Mouse (Mus musculus) myocyte (in vitro differentiated cells): ENCODE measurements around the gene A930002H24Rik. TPM values are rescaled to one million over a fixed set of nuclear protein-coding genes. Genes with fewer than 3 reads are reported as not detected.
"Not testable (repeated sequence)": the region's sequence is repeated elsewhere in the genome, so short reads cannot be mapped to it uniquely, and the experiment has no call there.

ENCODE experiments used
- H3K27me3 ChIP-seq: one replicate; pipeline ENCODE4 v1.6.1; 2011; ENCODE audit not compliant: control insufficient read depth, insufficient read depth, insufficient read length
- H3K36me3 ChIP-seq: one replicate; pipeline ENCODE4 v1.6.1; 2011; ENCODE audit not compliant: control insufficient read depth, insufficient read depth
- H3K4me2 ChIP-seq: one replicate; pipeline ENCODE4 v1.6.1; 2011; ENCODE audit warnings: low read depth, control low read depth
- H3K4me3 ChIP-seq: one replicate; pipeline ENCODE4 v1.5.1; 2011; ENCODE audit warnings: mild to moderate bottlenecking, control low read depth, moderate library complexity
- H3K79me2 ChIP-seq: one replicate; pipeline ENCODE4 v1.6.1; 2011; ENCODE audit not compliant: control insufficient read depth, insufficient read depth
- H3ac ChIP-seq: one replicate; pipeline ENCODE4 v1.6.1; 2011; ENCODE audit not compliant: control insufficient read depth, insufficient read length
- CEBPB ChIP-seq: IDR thresholded peaks from 2 replicates; pipeline ENCODE4 v1.6.1; 2011; ENCODE audit warnings: mild to moderate bottlenecking, moderate library complexity; ENCODE audit not compliant: poor library complexity, insufficient read depth, severe bottlenecking
- E2F4 ChIP-seq: IDR thresholded peaks from one replicate; pipeline ENCODE4 v1.6.1; 2011; ENCODE audit warnings: mild to moderate bottlenecking, control low read depth, moderate library complexity; ENCODE audit not compliant: insufficient read depth
- MAX ChIP-seq: IDR thresholded peaks from one replicate; pipeline ENCODE4 v1.6.1; 2011; ENCODE audit warnings: low read depth, mild to moderate bottlenecking, control low read depth
- MYOD1 ChIP-seq, 3 experiments: IDR thresholded peaks; one replicate each; pipeline ENCODE4 v1.6.1; 2011; ENCODE audit warnings: control low read depth in 2 of 3, low read depth in 2 of 3, mild to moderate bottlenecking in 2 of 3, moderate library complexity in 1 of 3; ENCODE audit not compliant: insufficient read length in 2 of 3, control insufficient read depth in 1 of 3
- MYOG ChIP-seq, 3 experiments: IDR thresholded peaks; one replicate each; pipeline ENCODE4 v1.6.1; 2011; ENCODE audit warnings: control low read depth in 2 of 3, low read depth in 2 of 3, mild to moderate bottlenecking in 2 of 3; ENCODE audit not compliant: insufficient read length in 2 of 3, control insufficient read depth in 1 of 3, insufficient read depth in 1 of 3
- POLR2A ChIP-seq: IDR thresholded peaks from one replicate; pipeline ENCODE4 v1.6.1; 2011; ENCODE audit warnings: low read depth, mild to moderate bottlenecking, control low read depth, moderate library complexity; ENCODE audit not compliant: insufficient read length
- POLR2AphosphoS2 ChIP-seq: IDR thresholded peaks from one replicate; pipeline ENCODE4 v1.6.1; 2011; ENCODE audit warnings: low read depth, control low read depth; ENCODE audit not compliant: insufficient read length
- REST ChIP-seq: IDR thresholded peaks from one replicate; pipeline ENCODE4 v1.6.1; 2011; ENCODE audit warnings: mild to moderate bottlenecking, control low read depth, moderate library complexity; ENCODE audit not compliant: insufficient read depth, insufficient read length
- SRF ChIP-seq: IDR thresholded peaks from one replicate; pipeline ENCODE4 v1.6.1; 2011; ENCODE audit warnings: low read depth; ENCODE audit not compliant: control insufficient read depth, insufficient read length
- TCF12 ChIP-seq: IDR thresholded peaks from one replicate; pipeline ENCODE4 v1.6.1; 2011; ENCODE audit warnings: mild to moderate bottlenecking, control low read depth; ENCODE audit not compliant: poor library complexity, insufficient read depth, severe bottlenecking
- TCF3 ChIP-seq: IDR thresholded peaks from one replicate; pipeline ENCODE4 v1.6.1; 2011; ENCODE audit warnings: low read depth, control low read depth; ENCODE audit not compliant: insufficient read length
- USF1 ChIP-seq: IDR thresholded peaks from one replicate; pipeline ENCODE4 v1.6.1; 2011; ENCODE audit warnings: low read depth, mild to moderate bottlenecking, control low read depth, moderate library complexity
- polyA plus RNA-seq: library from polyadenylated mRNA; unstranded; fragments of >200 nt; fragmentation: generic; extraction: Trizol; gene quantifications from one replicate; pipeline ENCODE4 v1.2.1, GENCODE M21; 2012; ENCODE audit warnings: missing spikeins

Gene A930002H24Rik
- polyA plus RNA-seq, 1 experiment: 1.6 TPM

DNA sequence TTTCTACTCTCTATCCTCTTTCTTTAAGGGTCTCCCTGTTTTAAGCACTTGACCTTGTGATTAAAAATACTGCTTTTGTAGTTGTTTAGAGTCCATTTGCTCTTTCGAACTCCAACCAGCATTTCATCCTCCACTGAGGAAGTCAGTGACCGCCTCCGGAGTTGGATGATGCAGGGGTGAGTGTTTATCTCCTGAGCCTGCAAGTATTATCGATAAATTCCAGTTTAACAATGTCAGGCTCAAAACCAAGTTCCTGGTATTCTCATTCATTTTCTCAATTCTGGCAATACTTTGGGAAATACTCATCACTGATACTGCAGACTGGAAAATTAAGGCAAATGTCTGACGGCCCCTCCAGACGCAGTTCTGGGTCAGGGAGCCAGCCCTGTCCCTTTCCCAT is 14.4 kb downstream of the A930002H24Rik start:
- H3ac ChIP-seq: no peak overlapping the region
- H3K36me3 ChIP-seq: no peaks in the 10 kb centered on the region
- TF ChIP-seq MYOD1 (IDR thresholded peaks at IDR 0.05; ENCODE audit: control insufficient read depth in 1 of 3, insufficient read length in 2 of 3, low read depth in 2 of 3): no peak
- TF ChIP-seq MYOG (IDR thresholded peaks at IDR 0.05; ENCODE audit: control insufficient read depth in 1 of 3, insufficient read depth in 1 of 3, insufficient read length in 2 of 3, low read depth in 2 of 3): no peak
- no peak for TF ChIP-seq POLR2AphosphoS2
- TF ChIP-seq REST: no peak
- no peak for TF ChIP-seq TCF12
- no peak for TF ChIP-seq MAX
- TF ChIP-seq E2F4: no peak
- TF ChIP-seq TCF3: no peak
- TF ChIP-seq CEBPB: no peak
- no peak for TF ChIP-seq POLR2A
- no peak for TF ChIP-seq USF1
- no peak for TF ChIP-seq SRF
- H3K4me3 ChIP-seq: peak overlapping the region; percentile 23
- no peaks in the 10 kb centered on the region for H3K79me2 ChIP-seq
- H3K27me3 ChIP-seq: no peaks in the 10 kb centered on the region
- peak overlapping the region; percentile 55 for H3K4me2 ChIP-seq

DNA sequence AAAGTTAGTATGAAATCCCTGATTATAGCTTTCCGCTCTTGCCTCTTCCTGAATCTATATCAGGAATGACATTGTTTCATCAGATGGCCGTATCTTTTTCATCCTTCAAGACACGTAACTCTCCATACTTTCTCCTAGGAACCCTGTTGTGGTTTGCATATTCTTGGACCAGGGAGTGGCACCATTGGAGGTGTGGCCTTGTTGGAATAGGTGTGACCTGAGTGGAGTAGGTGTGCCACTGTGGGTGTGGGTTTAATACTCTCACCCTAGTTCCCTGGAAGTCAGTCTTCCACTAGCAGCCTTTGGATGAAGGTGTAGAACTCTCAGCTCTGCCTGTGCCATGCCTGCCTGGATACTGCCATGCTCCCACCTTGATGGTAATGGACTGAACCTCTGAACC is 17.8 kb downstream of the A930002H24Rik start:
- H3K27me3 ChIP-seq, H3K4me2 ChIP-seq, H3K79me2 ChIP-seq, H3ac ChIP-seq, H3K4me3 ChIP-seq, H3K36me3 ChIP-seq: not testable (repeated sequence)

DNA sequence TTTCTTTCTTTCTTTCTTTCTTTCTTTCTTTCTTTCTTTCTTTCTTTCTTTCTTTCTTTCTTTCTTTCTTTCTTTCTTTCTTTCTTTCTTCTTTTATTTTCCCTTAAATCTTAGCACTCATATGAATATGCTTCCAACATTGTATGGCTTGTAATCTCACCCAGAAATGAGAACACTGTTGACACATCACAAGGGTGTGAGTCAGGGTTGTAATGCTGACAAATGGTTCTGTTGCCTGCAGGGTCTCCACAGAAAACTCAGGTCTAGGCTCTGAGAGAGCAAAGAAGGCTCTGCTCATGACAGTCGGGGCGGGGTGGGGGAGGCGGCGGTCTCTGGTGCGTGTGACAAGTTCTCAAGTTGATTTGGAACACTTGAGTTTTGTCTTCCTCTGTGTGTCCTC is 18.7 kb downstream of the A930002H24Rik start:
- no peak for TF ChIP-seq MYOD1 (IDR thresholded peaks at IDR 0.05; ENCODE audit: control insufficient read depth in 1 of 3, insufficient read length in 2 of 3, low read depth in 2 of 3)
- TF ChIP-seq POLR2A: no peak
- no peak for TF ChIP-seq REST
- no peak for TF ChIP-seq TCF12
- no peak for TF ChIP-seq MAX
- no peak for TF ChIP-seq POLR2AphosphoS2
- no peak for TF ChIP-seq MYOG (IDR thresholded peaks at IDR 0.05; ENCODE audit: control insufficient read depth in 1 of 3, insufficient read depth in 1 of 3, insufficient read length in 2 of 3, low read depth in 2 of 3)
- TF ChIP-seq TCF3: no peak
- Histone ChIP-seq H3K27me3 (no peaks in the 10 kb centered on the region), H3K36me3 (no peaks in the 10 kb centered on the region), H3K4me3 (no peak overlapping the region), H3K79me2 (no peaks in the 10 kb centered on the region), H3K4me2 (no peak overlapping the region), H3ac (no peak overlapping the region)

DNA sequence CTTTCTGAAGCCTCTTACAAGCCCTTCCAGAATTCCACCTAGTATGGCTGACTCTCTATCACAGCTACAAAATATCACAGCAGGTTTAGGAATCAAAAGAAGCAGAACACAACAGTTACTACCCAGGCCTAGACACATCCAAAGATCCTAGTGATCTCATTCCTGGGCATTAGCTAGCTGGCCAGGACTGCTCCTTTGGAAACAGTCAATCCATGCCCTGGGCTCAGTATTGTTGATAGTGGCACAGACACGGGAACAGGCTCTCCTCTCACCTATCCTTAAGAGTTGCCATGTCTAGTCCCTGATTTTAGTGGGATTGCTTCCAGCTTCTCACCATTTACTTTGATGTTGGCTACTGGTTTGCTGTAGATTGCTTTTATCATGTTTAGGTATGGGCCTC is 21.4 kb downstream of the A930002H24Rik start:
- Histone ChIP-seq H3K4me3 (no peak overlapping the region), H3K4me2 (no peak overlapping the region), H3K79me2 (no peaks in the 10 kb centered on the region), H3ac (no peak overlapping the region), H3K27me3 (no peaks in the 10 kb centered on the region), H3K36me3 (no peaks in the 10 kb centered on the region)
- TF ChIP-seq SRF (no peak), MAX (no peak), MYOG (IDR thresholded peaks at IDR 0.05; ENCODE audit: control insufficient read depth in 1 of 3, insufficient read depth in 1 of 3, insufficient read length in 2 of 3, low read depth in 2 of 3) (no peak), TCF12 (no peak), MYOD1 (IDR thresholded peaks at IDR 0.05; ENCODE audit: control insufficient read depth in 1 of 3, insufficient read length in 2 of 3, low read depth in 2 of 3) (no peak), USF1 (no peak), REST (no peak), POLR2A (no peak), E2F4 (no peak), CEBPB (no peak), POLR2AphosphoS2 (no peak), TCF3 (no peak)

DNA sequence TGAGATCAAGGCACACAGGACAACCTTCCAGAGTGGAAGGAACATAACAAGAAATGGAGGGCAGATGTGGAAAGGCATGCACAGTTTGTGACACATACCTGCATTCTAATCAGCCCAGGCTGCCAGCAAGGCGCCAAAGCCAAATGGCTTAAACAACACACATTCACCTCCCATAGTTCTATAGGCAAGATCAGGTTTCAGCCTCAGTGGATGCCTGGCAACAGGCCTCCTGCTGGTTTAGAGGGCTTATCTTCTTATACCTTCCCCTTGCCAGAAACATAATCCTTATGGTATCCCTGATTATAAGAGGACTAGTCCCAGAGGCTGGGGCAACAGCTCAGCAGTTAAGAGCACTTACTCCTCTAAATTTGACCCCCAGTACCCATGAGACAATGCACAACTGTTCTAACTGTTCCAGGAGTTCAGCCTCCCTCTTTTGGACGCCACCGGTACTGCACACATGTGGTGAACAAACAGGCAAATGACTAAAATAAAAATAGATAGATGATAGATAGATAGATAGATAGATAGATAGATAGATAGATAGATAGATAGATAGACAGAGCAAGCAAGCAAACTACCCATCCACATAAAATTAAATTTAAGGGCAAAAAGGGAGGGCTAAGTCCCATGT is 23.8 kb downstream of the A930002H24Rik start:
- Histone ChIP-seq H3K27me3 (no peaks in the 10 kb centered on the region), H3K79me2 (no peaks in the 10 kb centered on the region), H3K4me2 (no peak overlapping the region), H3K4me3 (no peak overlapping the region), H3K36me3 (no peaks in the 10 kb centered on the region), H3ac (no peak overlapping the region)
- TF ChIP-seq E2F4 (no peak), MAX (no peak), POLR2A (no peak), MYOG (IDR thresholded peaks at IDR 0.05; ENCODE audit: control insufficient read depth in 1 of 3, insufficient read depth in 1 of 3, insufficient read length in 2 of 3, low read depth in 2 of 3) (no peak), USF1 (no peak), REST (no peak), MYOD1 (IDR thresholded peaks at IDR 0.05; ENCODE audit: control insufficient read depth in 1 of 3, insufficient read length in 2 of 3, low read depth in 2 of 3) (no peak), SRF (no peak), TCF3 (no peak), POLR2AphosphoS2 (no peak), TCF12 (no peak), CEBPB (no peak)
